Mouse (Mus musculus) brain, embryonic 14.5 days (tissue): ENCODE measurements at regions not wholly inside any gene's neighbourhood (a gene's known extent, or its start where the extent isn't known, plus 50 kb on each side); places are given as distances from the start of the nearest gene placed in this dataset.
"Not testable (repeated sequence)": the region's sequence is repeated elsewhere in the genome, so short reads cannot be mapped to it uniquely, and the experiment has no call there.

Experiments used
- DNase-seq: peaks from one replicate; pipeline ENCODE4 v3.0.0-alpha.2; 2011; ENCODE audit warnings: low read depth
- CTCF ChIP-seq: fragments of 200-500 bp; IDR thresholded peaks from 2 replicates; pipeline ENCODE4 v1.5.1; 2012; ENCODE audit warnings: inconsistent platforms, mild to moderate bottlenecking, moderate library complexity, borderline replicate concordance; ENCODE audit not compliant: insufficient read depth, insufficient read length; ENCODE audit errors: extremely low read depth
- POLR2A ChIP-seq: fragments of 200-500 bp; IDR thresholded peaks from 2 replicates; pipeline ENCODE4 v1.6.1; 2012; ENCODE audit warnings: mild to moderate bottlenecking, inconsistent platforms, borderline replicate concordance; ENCODE audit not compliant: poor library complexity, insufficient read depth, insufficient read length, severe bottlenecking; ENCODE audit errors: extremely low read depth

GRCm38 (mm10) chr14:102736656-102737055 lies 245.8 kb downstream of the Kctd12 start:
- no peak for TF ChIP-seq CTCF
- TF ChIP-seq POLR2A = no peak
- no peak for DNase-seq

DNA sequence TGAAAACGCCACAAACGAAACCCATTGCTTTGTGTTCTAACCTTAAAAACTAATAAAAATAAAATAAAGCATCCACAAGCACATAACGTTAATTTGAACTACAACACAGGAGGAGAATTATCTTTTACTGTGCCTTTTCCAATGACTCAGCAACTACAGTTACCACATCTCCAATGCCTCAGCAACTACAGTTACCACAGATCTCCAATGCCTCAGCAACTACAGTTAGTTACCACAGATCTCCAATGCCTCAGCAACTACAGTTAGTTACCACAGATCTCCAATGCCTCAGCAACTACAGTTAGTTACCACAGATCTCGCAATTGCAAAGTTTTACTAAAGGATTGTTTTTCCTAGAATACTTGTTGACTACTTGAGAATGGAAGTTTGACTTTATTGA lies 248.7 kb downstream of the Kctd12 start:
- DNase-seq = not testable (repeated sequence)

GRCm38 (mm10) chr14:102731746-102732145 lies 250.7 kb downstream of the Kctd12 start:
- peak; percentile 53 for DNase-seq
- TF ChIP-seq CTCF (no peak), POLR2A (no peak)

GRCm38 (mm10) chr14:102722633-102723032 lies 259.8 kb downstream of the Kctd12 start:
- DNase-seq = no peak
- TF ChIP-seq CTCF = no peak
- no peak for TF ChIP-seq POLR2A

GRCm38 (mm10) chr14:102718558-102718957 lies 263.9 kb downstream of the Kctd12 start:
- TF ChIP-seq CTCF = no peak
- no peak for TF ChIP-seq POLR2A
- DNase-seq = no peak

- DNase-seq = peak; percentile 4
These were observed 269.8 kb downstream of the Kctd12 start for GRCm38 (mm10) chr14:102712600-102712999.

GRCm38 (mm10) chr14:102706704-102707336 lies 275.6 kb downstream of the Kctd12 start:
- no peak for TF ChIP-seq POLR2A
- no peak for TF ChIP-seq CTCF
- no peak for DNase-seq

More at GRCm38 (mm10) chr14:102712600-102712999, 269.8 kb downstream of the Kctd12 start:
- TF ChIP-seq POLR2A (no peak), CTCF (no peak)

DNA sequence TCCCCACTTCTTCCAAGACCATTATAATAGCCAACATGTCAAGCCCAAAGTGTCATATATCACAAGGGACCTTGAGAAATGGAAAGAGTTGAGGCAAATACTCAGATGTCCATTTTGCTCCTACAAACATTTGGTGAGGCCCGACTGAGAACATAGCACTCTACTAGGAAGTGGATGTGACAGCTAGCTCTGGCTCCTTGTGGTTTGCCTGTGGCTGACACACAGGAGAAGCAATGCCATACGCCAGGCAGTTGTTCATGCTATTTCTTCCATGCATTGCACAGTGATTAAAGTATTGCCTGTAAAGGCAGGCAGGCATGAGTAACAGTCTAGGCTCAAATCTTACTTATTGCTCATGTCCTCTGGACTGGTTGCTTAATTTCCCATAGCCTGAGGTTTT lies 281.3 kb downstream of the Kctd12 start:
- DNase-seq = no peak

DNA sequence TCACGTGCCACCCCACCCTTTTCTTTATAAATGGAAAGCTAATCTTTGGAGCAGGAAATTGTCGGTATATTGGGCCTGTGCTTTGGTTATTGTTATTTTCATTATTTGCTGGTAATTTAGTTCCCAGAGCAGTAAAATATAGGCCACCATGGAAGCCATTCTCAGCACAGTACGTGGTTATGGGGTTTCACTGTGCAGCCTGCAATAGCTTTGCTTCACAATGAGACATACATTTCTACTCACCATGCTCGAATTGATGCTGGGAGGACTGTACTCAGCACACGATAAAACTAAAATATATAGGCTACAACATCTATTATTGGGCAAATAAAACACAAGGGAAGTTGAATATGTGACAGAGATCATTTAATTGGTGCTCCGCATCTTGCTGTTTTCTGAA lies 282.0 kb downstream of the Kctd12 start:
- TF ChIP-seq CTCF = no peak
- no peak for TF ChIP-seq POLR2A
- DNase-seq = no peak

More for the DNA sequence above, 281.3 kb downstream of the Kctd12 start:
- TF ChIP-seq POLR2A = no peak
- no peak for TF ChIP-seq CTCF

DNA sequence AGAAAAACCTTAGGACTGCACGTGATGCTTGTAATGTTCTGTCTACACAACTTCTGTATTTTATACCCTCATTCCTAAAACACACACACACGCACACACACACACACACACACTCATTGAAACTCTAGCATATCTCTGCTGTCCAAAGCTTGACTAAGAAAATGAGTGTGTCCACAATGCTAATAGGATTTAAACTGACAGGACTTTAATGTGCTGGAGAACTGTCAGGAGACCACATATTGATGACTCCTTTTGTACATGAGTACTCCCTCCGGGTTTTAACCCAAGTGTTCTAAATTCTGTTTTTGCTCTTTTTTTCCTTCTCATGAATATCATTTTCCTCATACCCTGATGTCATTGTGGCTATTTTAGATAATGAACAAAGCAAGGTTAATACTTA lies 283.4 kb downstream of the Kctd12 start:
- no peak for TF ChIP-seq POLR2A
- no peak for TF ChIP-seq CTCF
- DNase-seq = peak; percentile 28

DNA sequence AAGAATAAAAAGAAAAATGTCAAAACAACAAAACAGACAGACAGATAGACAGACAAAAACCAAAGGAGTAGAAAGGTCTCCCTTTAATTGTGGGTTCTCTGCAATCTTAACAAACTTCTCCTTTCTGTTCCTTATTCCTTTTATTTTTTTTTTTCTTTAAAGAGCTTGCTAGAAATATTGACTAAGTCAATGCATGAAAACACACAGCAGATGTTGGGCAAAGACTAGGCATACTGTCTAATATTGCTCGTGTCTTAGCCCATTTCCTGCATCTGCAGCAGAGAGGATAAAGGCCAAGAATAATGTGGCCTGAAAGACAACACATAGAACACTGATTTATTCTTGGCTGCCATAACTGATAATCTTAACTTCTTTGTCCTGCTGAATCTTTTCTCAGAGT lies 295.6 kb downstream of the Kctd12 start:
- no peak for DNase-seq
- TF ChIP-seq POLR2A = no peak

DNA sequence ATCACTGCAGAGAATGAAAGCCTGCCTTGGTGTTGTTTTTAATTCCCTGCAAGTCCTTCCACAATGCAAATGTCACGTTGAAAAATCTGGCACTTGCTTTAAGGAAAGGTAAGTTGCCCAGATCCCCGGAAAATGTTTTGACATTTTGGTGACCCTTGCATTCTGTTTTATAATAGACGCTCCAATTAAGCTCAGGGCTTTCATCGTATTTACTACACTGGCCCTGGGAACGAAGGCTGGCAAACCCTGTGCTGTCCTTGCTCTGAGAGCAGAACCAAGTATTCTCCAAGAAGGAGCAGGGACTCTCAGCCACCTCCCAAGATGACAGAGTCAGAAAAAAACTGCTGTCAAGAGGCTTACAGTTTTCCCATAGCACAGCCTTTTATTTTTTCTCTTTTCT lies 305.9 kb downstream of the Kctd12 start:
- TF ChIP-seq CTCF = no peak
- TF ChIP-seq POLR2A = no peak
- DNase-seq = peak; percentile 87

DNA sequence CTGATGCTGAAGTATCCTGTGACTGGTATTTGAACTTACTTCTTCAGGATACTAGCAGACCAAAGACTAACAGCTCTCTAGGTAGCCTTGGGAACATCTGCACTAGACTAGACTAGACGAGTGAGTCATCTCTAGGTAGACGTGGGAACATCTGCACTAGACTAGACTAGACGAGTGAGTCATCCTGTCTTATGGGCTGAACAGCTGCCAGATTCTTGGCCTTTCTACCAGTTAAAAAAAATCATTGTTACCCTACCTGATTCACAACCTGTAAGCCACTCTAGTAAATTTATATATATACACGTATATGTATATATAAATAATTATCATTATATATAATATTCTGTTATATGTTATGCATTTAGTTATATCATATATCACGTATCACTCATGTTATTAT lies 307.8 kb downstream of the Kctd12 start:
- TF ChIP-seq CTCF (no peak), POLR2A (no peak)
- DNase-seq = no peak
